In the genomic region with DNA sequence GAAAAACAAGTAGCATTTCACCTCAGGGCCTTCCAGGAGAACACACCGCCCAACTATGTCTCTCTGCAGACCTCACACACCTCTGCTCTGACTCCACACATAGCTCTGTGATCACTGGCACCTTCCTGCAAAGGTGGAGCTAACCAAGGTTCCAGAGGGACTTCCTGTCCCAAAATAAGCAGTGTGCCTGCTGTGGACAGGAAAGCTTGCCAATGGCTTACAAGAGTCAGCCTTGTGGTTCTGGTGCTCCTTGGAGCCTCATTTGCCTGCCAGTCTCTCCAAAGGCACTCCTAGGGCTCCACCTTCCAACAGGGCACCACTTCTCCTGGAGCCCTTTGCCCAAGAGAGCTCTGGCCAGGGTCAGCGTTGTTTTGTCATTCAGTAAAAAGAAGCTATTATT, we compare ENCODE assay signal across 8 mouse cellular contexts.
"Had no signal": no experiment of that assay in that cellular context is flagged by ENCODE, and none has a peak within 500 bp of the region (broad histone marks: within the 10 kb centered on the region; RNA-seq: fewer than 3 reads in every experiment).

No protein-coding gene starts in this region.

- DNase-seq: kidney, postnatal 14 days; kidney, postnatal 4 days; liver; liver, postnatal 0 days; lung, embryonic 14.5 days; lung, postnatal 36 days; thymus, adult 18-20 months; thymus, postnatal 36 days had no signal
